ENCODE assay signal across 8 mouse cellular contexts in the genomic region with DNA sequence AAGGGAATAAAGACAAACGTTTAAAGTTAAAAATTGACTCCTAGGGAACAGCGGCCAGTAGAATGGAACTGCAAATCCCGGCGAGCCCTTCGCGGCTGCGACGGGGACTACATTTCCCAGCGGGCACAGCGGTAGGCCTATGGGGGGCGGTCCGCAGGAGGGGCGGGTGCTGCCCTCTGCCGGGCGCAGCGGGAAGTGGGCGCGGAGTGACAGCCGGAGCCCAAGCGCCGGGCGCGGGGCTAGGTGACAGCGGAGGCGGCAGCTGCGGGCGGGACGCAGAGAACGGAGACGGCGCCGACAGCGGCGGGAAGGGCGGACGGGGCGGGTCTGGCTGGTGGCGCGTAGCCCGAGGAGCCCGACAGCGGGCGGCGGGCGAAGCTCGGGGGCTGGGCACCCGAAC. TPM values are rescaled to one million over a fixed set of nuclear protein-coding genes. Genes with fewer than 3 reads are reported as not detected.
DNase-seq lines count a peak whose midpoint lies in the region; ATAC-seq and TF ChIP-seq lines count a peak whose summit lies in the region.

Gene Tfeb (plus strand): TSS at position 175 of the 400 bp plus-strand sequence.

- no peaks in the 10 kb centered on the region for H3K36me3 ChIP-seq in hindbrain, embryonic 10.5 days
- H3K36me3 ChIP-seq in lung, embryonic 16.5 days (ENCODE audit: control insufficient read depth, insufficient read depth, low read length) = no peaks in the 10 kb centered on the region
- H3K36me3 ChIP-seq in thymus, adult 2 months (ENCODE audit: control insufficient read depth, insufficient read depth, low read length) = no peaks in the 10 kb centered on the region

- DNase-seq in Muller cell, postnatal 12 days (ENCODE audit: inconsistent ontology term) = peak; percentile 95
- DNase-seq in cerebellum, adult 9-11 months = peak; percentile 95
- DNase-seq in frontal cortex, adult 2 months (ENCODE audit: extremely low spot score in 1 of 2, low spot score in 1 of 2) = peak; percentile 85 to 99
- DNase-seq in hindbrain, embryonic 10.5 days (ENCODE audit: low spot score) = peak; percentile 96
- peak; percentile 95 for DNase-seq in layer of hippocampus, adult 9-11 months
- peak; percentile 87 for DNase-seq in ovary, adult 18-20 months (ENCODE audit: low spot score)
- peak; percentile 98 for DNase-seq in thymus, adult 2 months

- H3K27ac ChIP-seq in hindbrain, embryonic 10.5 days = peak within 1 kb of the TSS; percentile 79
- peak within 1 kb of the TSS; percentile 72 for H3K27ac ChIP-seq in lung, embryonic 16.5 days (ENCODE audit: low read length)
- H3K27ac ChIP-seq in thymus, adult 2 months (ENCODE audit: control insufficient read depth, insufficient read depth, low read length) = no peak within 1 kb of the TSS

- no peaks in the 10 kb centered on the region for H3K9me3 ChIP-seq in hindbrain, embryonic 10.5 days
- no peaks in the 10 kb centered on the region for H3K9me3 ChIP-seq in lung, embryonic 16.5 days (ENCODE audit: control insufficient read depth, low read length)

- peak within 1 kb of the TSS; percentile 71 for H3K4me3 ChIP-seq in hindbrain, embryonic 10.5 days
- H3K4me3 ChIP-seq in lung, embryonic 16.5 days (ENCODE audit: low read length) = peak within 1 kb of the TSS; percentile 83
- H3K4me3 ChIP-seq in thymus, adult 2 months (ENCODE audit: control insufficient read depth, insufficient read depth, low read length) = peak within 1 kb of the TSS; percentile 54

- H3K4me1 ChIP-seq in hindbrain, embryonic 10.5 days (replicated peaks) = peaks cover 36% of the 10 kb centered on the region
- peaks cover 16% of the 10 kb centered on the region for H3K4me1 ChIP-seq in lung, embryonic 16.5 days (replicated peaks; ENCODE audit: control insufficient read depth, insufficient read depth, low read length)
- peaks cover 21% of the 10 kb centered on the region for H3K4me1 ChIP-seq in thymus, adult 2 months (replicated peaks; ENCODE audit: control insufficient read depth, insufficient read depth, low read length)

- ATAC-seq in lung, embryonic 16.5 days (ENCODE audit: low read depth) = peak; percentile 84

- under 1% methylated on average over 35 of the region's 47 CpGs for WGBS in hindbrain, embryonic 10.5 days
- WGBS in lung, embryonic 16.5 days = under 1% methylated on average over 46 of the region's 47 CpGs
- WGBS in thymus, adult 2 months = under 1% methylated on average over 44 of the region's 47 CpGs

- peaks cover 57% of the 10 kb centered on the region for H3K27me3 ChIP-seq in hindbrain, embryonic 10.5 days (ENCODE audit: insufficient read depth, poor library complexity, severe bottlenecking)
- H3K27me3 ChIP-seq in lung, embryonic 16.5 days (ENCODE audit: control insufficient read depth, insufficient read depth, low read depth, low read length) = no peaks in the 10 kb centered on the region; the same call in 1 of the 2 replicates
- no peaks in the 10 kb centered on the region; the same call in 1 of the 2 replicates for H3K27me3 ChIP-seq in thymus, adult 2 months (ENCODE audit: control insufficient read depth, insufficient read depth, low read length)

- H3K9ac ChIP-seq in lung, embryonic 16.5 days (ENCODE audit: low read length) = peak within 1 kb of the TSS; percentile 75

- peak within 1 kb of the TSS; percentile 97 for H3K4me2 ChIP-seq in lung, embryonic 16.5 days (ENCODE audit: low read depth, low read length)

- peak; percentile 99 for TF ChIP-seq CTCF in thymus, adult 2 months (IDR thresholded peaks at IDR 0.05; ENCODE audit: borderline replicate concordance, control insufficient read depth, extremely low read depth, insufficient read depth, low read length, poor library complexity)

- TF ChIP-seq POLR2A in thymus, adult 2 months (IDR thresholded peaks at IDR 0.05; ENCODE audit: control insufficient read depth, extremely low read depth, insufficient read depth, low read length, poor library complexity) = peak; percentile 46; the same call in 1 of the 2 replicates

RNA-seq across cellular contexts. Expression of gene Tfeb, which starts in this region (rescaled TPM):
- 9.5 and 9.9 TPM in 2 replicates for polyA plus RNA-seq in frontal cortex, adult 2 months (2012; rRNA removed)
- polyA plus RNA-seq in hindbrain, embryonic 10.5 days (2016; fragmentation: Nextera tagmentation; extraction: Ambion mirVana) = 2.2 and 3.7 TPM in 2 replicates
- polyA plus RNA-seq in lung, embryonic 16.5 days (2015; fragmentation: Nextera tagmentation; extraction: Ambion mirVana) = 13.1 and 13.7 TPM in 2 replicates
- polyA plus RNA-seq in thymus, adult 2 months (2012; rRNA removed) = 25.3 and 25.5 TPM in 2 replicates
